Mouse (Mus musculus): ENCODE measurements around the gene Mynn.
"Not testable (repeated sequence)": the region's sequence is repeated elsewhere in the genome, so short reads cannot be mapped to it uniquely, and the experiment has no call there.

Mynn gene

DNA sequence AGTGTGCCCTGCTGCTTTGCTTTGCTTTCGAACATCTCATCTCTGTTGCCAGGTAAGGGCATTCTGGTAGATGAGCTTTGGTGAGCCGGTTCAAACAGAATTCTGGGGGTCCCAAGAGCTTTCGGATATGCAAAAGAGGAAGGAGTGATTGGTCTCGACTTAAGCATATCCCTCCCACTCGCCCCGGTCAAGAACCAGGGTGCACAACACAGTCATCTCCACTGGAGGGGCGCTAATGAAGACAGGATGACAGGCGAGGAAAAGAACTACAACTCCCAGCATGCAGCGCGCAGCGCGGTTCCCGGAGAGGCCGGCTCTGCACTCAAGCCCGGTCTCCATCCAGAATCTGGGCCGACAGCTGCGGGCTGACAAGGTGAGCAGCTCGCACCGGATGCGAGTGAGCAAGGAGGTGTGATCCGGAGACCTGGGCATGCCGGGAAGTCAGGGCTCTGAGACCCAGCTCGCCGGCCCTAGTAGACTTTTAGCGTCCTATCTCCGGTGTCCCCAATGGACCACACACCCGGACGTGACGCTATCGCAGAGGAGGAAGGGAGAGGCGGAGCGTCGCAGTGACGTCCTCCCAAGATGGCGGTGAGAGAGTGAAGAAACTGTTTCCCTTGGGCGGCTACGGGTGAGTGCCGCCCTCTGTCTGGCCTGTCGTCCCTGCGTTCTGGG, at the start of gene Mynn:
Gene Mynn, plus strand, starts transcription at position 1 of the 675 bp plus-strand sequence.
- DNase-seq = peak; percentile 96 to 99

GRCm38 (mm10) chr3:30553741-30554140, 48.1 kb upstream of the Mynn start:
- DNase-seq = no peak

DNA sequence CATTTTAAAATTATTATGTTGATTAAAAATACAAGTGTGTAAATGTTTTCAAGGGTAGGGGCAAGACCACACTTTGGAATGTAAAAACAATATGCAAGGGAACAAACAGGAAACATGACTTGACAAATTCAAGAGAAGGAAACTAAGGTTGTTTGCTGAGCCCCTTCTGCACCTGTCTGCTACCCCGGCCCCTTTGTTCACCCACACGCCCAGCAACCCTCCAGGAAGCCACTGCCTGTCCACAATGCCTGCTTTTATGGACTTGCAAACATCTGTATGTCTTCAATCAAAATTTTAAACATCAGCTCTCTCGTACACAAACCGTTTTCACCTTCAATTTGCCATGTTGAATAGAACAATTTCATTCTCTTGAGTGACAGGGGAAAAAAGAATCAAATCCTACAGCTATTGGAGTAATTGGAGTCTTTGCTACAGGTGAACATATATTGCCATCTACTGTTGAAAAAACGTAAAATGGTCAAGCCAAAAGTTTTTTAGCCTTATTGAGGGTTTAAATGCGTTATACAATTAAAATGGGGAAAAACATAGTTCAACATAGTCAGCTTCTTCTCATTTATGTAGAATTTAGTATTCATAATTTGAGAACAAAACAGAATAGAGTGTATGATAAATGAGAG, 41.1 kb upstream of the Mynn start:
- DNase-seq = no peak

GRCm38 (mm10) chr3:30566333-30566732, 35.5 kb upstream of the Mynn start:
- DNase-seq = not testable (repeated sequence)

DNA sequence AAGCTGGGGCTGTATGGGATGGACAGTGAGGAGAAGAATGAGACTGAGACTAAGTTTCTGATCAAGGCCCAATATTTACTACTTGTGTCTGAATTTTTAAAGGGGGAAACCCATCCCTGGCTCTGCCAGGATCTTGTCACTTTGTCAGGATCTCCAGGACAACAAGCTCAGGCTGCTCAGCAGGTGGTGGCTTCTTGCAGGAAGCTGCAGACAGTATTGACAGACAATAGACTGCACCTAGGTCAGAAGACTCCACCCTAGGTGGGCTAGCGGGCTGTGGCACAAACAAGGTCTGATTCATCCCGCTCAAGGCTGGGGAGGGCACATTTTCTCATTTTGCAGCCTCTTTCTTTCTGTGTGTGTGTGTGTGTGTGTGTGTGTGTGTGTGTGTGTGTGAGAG, 28.3 kb upstream of the Mynn start:
- no peak for DNase-seq

- DNase-seq = no peak
Measured at GRCm38 (mm10) chr3:30588865-30589264, 13.0 kb upstream of the Mynn start.

GRCm38 (mm10) chr3:30592418-30592853, 9.4 kb upstream of the Mynn start:
- no peak for DNase-seq

GRCm38 (mm10) chr3:30593719-30594485, 8.0 kb upstream of the Mynn start:
- DNase-seq = no peak

DNA sequence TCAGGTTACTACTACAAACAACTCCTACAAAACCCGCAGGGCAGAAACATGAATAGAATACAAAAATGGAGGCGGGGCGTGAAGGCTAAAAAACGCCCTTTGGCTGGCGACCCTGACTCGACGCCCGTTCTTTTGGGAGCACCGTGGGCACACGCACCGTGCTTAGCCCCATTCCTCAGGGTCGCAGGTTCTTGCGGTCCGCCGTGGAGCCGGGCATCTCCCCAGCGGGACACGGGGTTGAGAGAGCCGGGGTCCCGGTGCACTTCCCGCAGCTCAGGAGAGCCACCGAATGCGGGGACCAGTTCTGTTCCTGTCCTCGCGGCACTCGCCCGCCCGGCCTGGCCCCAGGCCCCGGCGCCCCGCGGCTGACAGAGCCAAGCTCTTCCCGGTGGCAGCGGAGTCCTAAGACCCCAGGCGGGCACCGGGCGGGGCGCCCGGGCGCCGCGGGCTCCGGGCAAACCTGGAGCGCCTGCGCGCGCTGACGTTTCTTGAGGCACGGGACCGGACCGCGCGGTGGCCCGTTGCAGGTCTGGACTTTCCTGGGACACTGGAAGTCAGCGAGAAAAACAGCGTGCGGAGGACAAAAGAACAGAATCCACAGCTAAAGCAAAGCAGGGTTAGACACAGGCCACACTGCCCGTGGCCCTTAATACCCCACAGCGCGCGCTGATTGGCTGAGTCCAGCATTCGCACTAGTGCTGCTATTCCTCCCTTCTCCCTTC, 6.6 kb upstream of the Mynn start:
- DNase-seq = peak; percentile 57 to 61

GRCm38 (mm10) chr3:30597271-30597670, 4.6 kb upstream of the Mynn start:
- DNase-seq = no peak

DNA sequence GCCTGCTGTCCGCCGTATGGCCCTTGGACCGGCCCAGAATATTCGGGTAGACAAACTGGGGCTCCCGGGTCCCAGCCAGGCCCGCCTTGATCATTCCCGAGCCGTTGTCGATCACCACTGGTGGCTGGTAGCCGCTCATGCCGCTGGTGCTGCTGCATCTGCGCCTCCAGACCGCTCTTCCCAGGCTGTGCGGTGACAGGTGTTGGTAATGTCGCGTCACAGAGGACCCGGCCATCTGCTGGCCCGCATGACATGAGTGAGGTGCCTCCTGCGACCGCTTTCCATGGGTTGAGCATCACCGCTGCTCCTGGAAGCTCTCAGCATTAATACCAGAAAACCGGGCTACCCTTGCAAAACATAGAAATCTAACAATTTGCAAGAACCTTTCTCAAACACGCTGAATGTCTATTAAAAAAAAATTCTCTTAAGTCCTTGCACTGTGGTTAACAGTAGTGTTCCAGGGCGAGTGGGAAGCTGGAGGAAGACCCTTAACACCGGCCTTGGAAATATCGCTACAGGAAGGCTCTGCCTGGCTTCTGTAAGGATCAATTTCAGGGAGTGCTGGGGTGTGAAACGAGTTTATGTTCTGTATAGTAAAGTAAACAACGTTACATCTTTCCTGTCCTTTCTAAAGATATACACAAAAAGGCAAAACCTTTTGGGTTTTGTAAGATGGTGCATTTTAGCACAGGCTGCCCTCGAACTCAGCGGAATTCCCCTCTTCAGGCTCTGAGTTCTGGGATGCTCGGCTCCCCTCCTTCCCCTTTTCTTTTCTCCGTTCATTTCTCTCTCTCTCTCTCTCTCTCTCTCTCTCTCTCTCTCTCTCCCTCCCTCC, 1.9 kb upstream of the Mynn start, which contains the start of gene Actrt3:
Gene Actrt3, minus strand, starts transcription at position 229 of the 835 bp plus-strand sequence.
- peak; percentile 71 to 76 for DNase-seq

DNA sequence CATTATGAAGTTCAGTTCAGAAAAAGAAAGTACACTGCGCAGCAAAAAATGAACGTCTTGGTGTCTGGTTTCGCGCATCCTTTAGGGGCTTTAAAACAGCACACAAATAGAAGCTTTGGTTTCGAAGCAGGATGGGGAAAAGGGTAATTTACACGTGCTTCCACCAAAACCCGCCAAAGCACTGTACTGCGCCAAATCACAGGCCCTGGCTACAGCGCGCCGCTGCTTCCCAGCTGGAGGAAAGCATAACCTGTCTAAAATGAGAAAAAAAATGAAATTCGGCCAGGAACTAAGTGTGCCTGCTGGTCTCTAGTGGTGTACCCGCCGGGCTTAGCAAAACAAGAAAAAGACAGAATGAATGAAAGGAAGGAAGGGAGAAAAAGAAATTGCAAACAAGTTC, 1.1 kb upstream of the Mynn start:
- peak; percentile 42 to 60 for DNase-seq

DNA sequence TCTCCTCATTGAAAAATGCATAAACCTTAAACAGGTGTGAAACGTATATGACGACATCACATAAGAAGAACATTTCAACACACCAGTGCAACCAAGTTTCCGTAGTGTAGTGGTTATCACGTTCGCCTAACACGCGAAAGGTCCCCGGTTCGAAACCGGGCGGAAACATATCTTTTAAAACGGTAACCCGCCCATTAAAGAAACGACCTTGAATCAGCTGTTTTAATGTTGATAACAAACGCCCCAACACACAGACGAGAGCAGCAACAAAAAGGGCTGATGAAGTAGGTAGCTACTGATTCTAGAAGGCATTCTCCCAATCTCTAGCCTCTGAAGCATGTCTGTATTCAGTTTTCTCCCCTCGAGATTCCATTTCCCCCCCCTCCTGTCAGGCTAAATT, 690 bp upstream of the Mynn start:
- DNase-seq = peak; percentile 87 to 97

DNA sequence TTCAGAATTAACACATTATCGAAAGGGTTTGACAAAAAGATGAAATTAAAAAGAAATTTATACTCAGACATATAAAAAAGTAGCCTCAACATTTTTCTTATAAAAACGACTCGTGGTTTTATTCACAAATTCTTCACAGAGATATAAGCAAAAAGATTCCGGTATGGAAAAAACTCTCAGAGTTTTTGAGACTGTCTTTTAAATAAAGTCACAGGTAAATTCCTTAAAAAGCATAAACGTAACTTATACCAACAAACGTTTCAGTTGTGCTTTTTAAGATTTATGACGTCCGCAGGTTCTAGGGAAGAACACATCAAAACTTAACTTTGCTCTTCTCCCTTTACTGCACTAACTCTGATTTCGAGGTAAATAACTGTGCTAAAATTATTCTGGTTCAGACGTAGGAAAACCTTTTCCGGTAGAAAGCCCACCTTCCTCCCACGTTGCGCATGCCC, 228 bp upstream of the Mynn start:
- no peak for DNase-seq

- DNase-seq = no peak
Measured at GRCm38 (mm10) chr3:30602740-30603098, 854 bp downstream of the Mynn start.

DNA sequence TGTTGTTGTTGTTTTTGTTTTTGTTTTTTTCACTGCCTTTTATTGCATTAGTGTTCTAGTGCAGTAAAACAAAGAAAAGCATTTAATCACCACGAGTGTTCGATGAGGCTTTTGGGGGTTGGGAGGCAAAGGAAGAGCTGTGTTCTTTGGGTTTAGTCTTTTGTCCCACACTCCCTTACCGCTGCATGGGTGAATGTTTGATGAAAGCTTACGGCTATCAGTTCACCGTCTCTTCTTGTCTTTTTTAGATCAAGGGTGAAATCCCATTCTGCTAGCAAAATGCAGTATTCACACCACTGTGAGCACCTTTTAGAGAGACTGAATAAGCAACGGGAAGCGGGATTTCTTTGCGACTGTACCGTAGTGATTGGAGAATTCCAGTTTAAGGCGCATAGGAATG, 1.4 kb downstream of the Mynn start:
- DNase-seq = no peak

GRCm38 (mm10) chr3:30608999-30609398, 7.1 kb downstream of the Mynn start:
- DNase-seq = no peak

DNA sequence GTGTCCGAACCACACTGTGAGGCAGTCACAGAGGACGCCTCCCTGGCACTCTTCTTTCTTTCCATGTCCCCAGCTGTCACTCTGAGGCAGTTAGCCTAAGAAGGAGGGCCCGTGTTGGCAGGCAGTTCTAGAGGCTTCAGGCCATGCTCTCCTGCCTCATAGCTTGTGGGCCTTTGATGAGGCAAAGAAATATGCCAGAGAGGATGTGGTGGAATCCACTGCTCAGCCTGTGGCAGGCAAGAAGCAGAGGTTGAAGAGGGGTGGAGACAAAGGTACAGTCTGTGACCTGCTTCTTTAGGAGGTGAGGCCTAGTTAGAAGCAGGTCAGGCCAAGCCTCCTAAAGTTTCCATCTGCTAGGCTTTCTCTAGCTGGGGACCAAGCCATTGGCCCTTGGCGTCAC, 9.1 kb downstream of the Mynn start:
- DNase-seq = no peak

- no peak for DNase-seq
Measured at GRCm38 (mm10) chr3:30620132-30620531, 18.3 kb downstream of the Mynn start.

GRCm38 (mm10) chr3:30633681-30634080, 31.8 kb downstream of the Mynn start:
- no peak for DNase-seq

GRCm38 (mm10) chr3:30635629-30636028, 33.8 kb downstream of the Mynn start:
- DNase-seq = no peak

DNA sequence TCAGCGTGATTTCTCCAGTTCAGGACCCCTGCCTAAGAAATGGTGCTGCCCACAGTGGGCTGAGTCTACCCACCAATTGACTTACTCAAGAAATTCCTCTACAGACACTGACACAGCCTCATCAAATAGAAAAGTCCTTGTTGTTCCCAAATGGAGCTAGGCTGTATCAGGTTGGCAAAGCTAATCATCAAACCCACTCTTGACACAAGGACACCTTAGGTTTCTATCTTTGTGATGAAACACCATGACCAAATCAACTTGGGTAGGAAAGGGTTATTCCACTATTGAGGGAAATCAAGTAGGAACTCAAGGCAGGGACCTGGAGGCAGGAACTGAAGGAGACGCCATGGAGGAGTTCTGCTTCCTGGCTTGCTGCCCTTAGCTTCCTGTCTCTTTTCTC, 42.3 kb downstream of the Mynn start, which contains the start of gene Lrriq4:
Gene Lrriq4, plus strand, starts transcription at position 301 of the 400 bp plus-strand sequence.
- no peak for DNase-seq
